Mouse (Mus musculus) ES-Bruce4 (cell line): ENCODE measurements at regions not wholly inside any gene's neighbourhood (a gene's known extent, or its start where the extent isn't known, plus 50 kb on each side); places are given as distances from the start of the nearest gene placed in this dataset.

Source experiments
- H3K27ac ChIP-seq: 2 replicates; pipeline ENCODE4 v1.5.1; 2012; ENCODE audit warnings: low read length, inconsistent platforms; ENCODE audit not compliant: insufficient read depth
- H3K27me3 ChIP-seq: 2 replicates; pipeline ENCODE4 v1.6.1; 2012; ENCODE audit warnings: mild to moderate bottlenecking, low read length, inconsistent platforms; ENCODE audit not compliant: control insufficient read depth, poor library complexity, insufficient read depth, severe bottlenecking
- H3K36me3 ChIP-seq: 2 replicates; pipeline ENCODE4 v1.6.1; 2012; ENCODE audit warnings: inconsistent platforms, mild to moderate bottlenecking, low read length, moderate library complexity; ENCODE audit not compliant: control insufficient read depth, poor library complexity, insufficient read depth, severe bottlenecking
- H3K4me1 ChIP-seq: one replicate; pipeline ENCODE4 v1.8.1; 2011; ENCODE audit warnings: low read length; ENCODE audit not compliant: control insufficient read depth, insufficient read depth
- H3K4me3 ChIP-seq: 2 replicates; pipeline ENCODE4 v1.5.1; 2011; ENCODE audit warnings: low read depth, mild to moderate bottlenecking, low read length
- H3K9ac ChIP-seq: 2 replicates; pipeline ENCODE4 v1.6.1; 2012; ENCODE audit warnings: low read depth, mild to moderate bottlenecking, inconsistent platforms; ENCODE audit not compliant: poor library complexity, severe bottlenecking
- H3K9me3 ChIP-seq: replicated peaks from 2 replicates; pipeline ENCODE4 v1.6.1; 2012; ENCODE audit warnings: mild to moderate bottlenecking, low read length, inconsistent platforms; ENCODE audit not compliant: control insufficient read depth, poor library complexity, insufficient read depth, severe bottlenecking
- CTCF ChIP-seq: IDR thresholded peaks from one replicate; pipeline ENCODE4 v1.8.1; 2011; ENCODE audit warnings: low read depth, low read length
- EP300 ChIP-seq: IDR thresholded peaks from 2 replicates; pipeline ENCODE4 v1.6.1; 2011; ENCODE audit warnings: low read depth, low read length; ENCODE audit not compliant: insufficient read depth
- POLR2A ChIP-seq: IDR thresholded peaks from one replicate; pipeline ENCODE4 v1.8.1; 2011; ENCODE audit warnings: low read length; ENCODE audit not compliant: insufficient read depth

- Histone ChIP-seq H3K9ac (no peak overlapping the region; the same call in 1 of the 2 replicates), H3K27me3 (no peaks in the 10 kb centered on the region), H3K27ac (no peak overlapping the region), H3K9me3 (no peaks in the 10 kb centered on the region), H3K36me3 (no peaks in the 10 kb centered on the region), H3K4me3 (no peak overlapping the region), H3K4me1 (peaks cover 11% of the 10 kb centered on the region)
- TF ChIP-seq POLR2A (no peak), CTCF (no peak)
Observed at GRCm38 (mm10) chr17:84008682-84009052, 160.9 kb upstream of the Haao start.

GRCm38 (mm10) chr17:84008035-84008681, 160.4 kb upstream of the Haao start:
- TF ChIP-seq POLR2A, result no peak
- TF ChIP-seq EP300, result 0 out of 2 replicates have a peak, but pooled peaks have one; percentile 31
- TF ChIP-seq CTCF, result peak; percentile 46
- H3K4me3 ChIP-seq, result no peak overlapping the region
- H3K9me3 ChIP-seq, result no peaks in the 10 kb centered on the region
- H3K36me3 ChIP-seq, result no peaks in the 10 kb centered on the region
- H3K27me3 ChIP-seq, result no peaks in the 10 kb centered on the region
- peaks cover 11% of the 10 kb centered on the region for H3K4me1 ChIP-seq
- H3K9ac ChIP-seq, result no peak overlapping the region; the same call in 1 of the 2 replicates
- peak overlapping the region; percentile 49 for H3K27ac ChIP-seq

GRCm38 (mm10) chr17:84006748-84007147, 159.0 kb upstream of the Haao start:
- Histone ChIP-seq H3K36me3 (no peaks in the 10 kb centered on the region), H3K9me3 (no peaks in the 10 kb centered on the region), H3K9ac (no peak overlapping the region), H3K4me1 (peaks cover 11% of the 10 kb centered on the region), H3K27me3 (no peaks in the 10 kb centered on the region), H3K4me3 (no peak overlapping the region), H3K27ac (no peak overlapping the region)
- TF ChIP-seq EP300 (no peak), POLR2A (no peak), CTCF (no peak)

- 0 out of 2 replicates have a peak overlapping the region, but pooled peaks have one; percentile 0 for H3K9ac ChIP-seq
- H3K27ac ChIP-seq, result peak overlapping the region; percentile 71
- no peak overlapping the region for H3K4me3 ChIP-seq
- H3K36me3 ChIP-seq, result no peaks in the 10 kb centered on the region
- no peaks in the 10 kb centered on the region for H3K9me3 ChIP-seq
- TF ChIP-seq EP300 (peak; percentile 56; the same call in 1 of the 2 replicates), POLR2A (no peak)
- H3K4me1 ChIP-seq, result peaks cover 8% of the 10 kb centered on the region
- H3K27me3 ChIP-seq, result no peaks in the 10 kb centered on the region
Observed at GRCm38 (mm10) chr17:84004237-84004636, 156.5 kb upstream of the Haao start.

GRCm38 (mm10) chr17:84003489-84004234, 155.9 kb upstream of the Haao start:
- no peaks in the 10 kb centered on the region for H3K36me3 ChIP-seq
- peaks cover 10% of the 10 kb centered on the region for H3K4me1 ChIP-seq
- no peak overlapping the region for H3K9ac ChIP-seq
- H3K4me3 ChIP-seq, result no peak overlapping the region
- H3K9me3 ChIP-seq, result no peaks in the 10 kb centered on the region
- H3K27ac ChIP-seq, result peak overlapping the region; percentile 71
- no peaks in the 10 kb centered on the region for H3K27me3 ChIP-seq
- TF ChIP-seq CTCF (no peak), POLR2A (peak; percentile 18), EP300 (peak; percentile 75; the same call in 1 of the 2 replicates)

GRCm38 (mm10) chr17:84002939-84003338, 155.2 kb upstream of the Haao start:
- Histone ChIP-seq H3K4me1 (peaks cover 15% of the 10 kb centered on the region), H3K9ac (no peak overlapping the region), H3K27ac (no peak overlapping the region), H3K9me3 (no peaks in the 10 kb centered on the region), H3K4me3 (no peak overlapping the region), H3K27me3 (no peaks in the 10 kb centered on the region), H3K36me3 (no peaks in the 10 kb centered on the region)
- TF ChIP-seq EP300 (no peak), POLR2A (no peak), CTCF (no peak)
